Mouse (Mus musculus) heart, adult 2 months (tissue): ENCODE measurements around the gene Sfr1. TPM values are rescaled to one million over a fixed set of nuclear protein-coding genes. Genes with fewer than 3 reads are reported as not detected.

Experiments used
- DNase-seq, 2 experiments: peaks; one replicate each; pipeline ENCODE4 v3.0.0; 2021
- H3K27ac ChIP-seq: fragments of 200-600 bp; 2 replicates; pipeline ENCODE4 v1.8.1; 2022
- H3K27me3 ChIP-seq: fragments of 200-500 bp; 2 replicates; pipeline ENCODE4 v1.6.1; 2012; ENCODE audit warnings: mild to moderate bottlenecking, low read length, inconsistent platforms, mixed read lengths; ENCODE audit not compliant: control insufficient read depth, insufficient read depth
- H3K36me3 ChIP-seq: fragments of 200-500 bp; 2 replicates; pipeline ENCODE4 v1.6.1; 2012; ENCODE audit warnings: low read length, inconsistent platforms; ENCODE audit not compliant: control insufficient read depth, insufficient read depth
- H3K4me1 ChIP-seq: fragments of 200-500 bp; 2 replicates; pipeline ENCODE4 v1.6.1; 2011; ENCODE audit warnings: low read length; ENCODE audit not compliant: control insufficient read depth, insufficient read depth
- H3K4me3 ChIP-seq: fragments of 200-600 bp; 2 replicates; pipeline ENCODE4 v1.8.1; 2022
- H3K79me2 ChIP-seq: fragments of 200-500 bp; replicated peaks from 2 replicates; pipeline ENCODE4 v1.6.1; 2012; ENCODE audit warnings: mild to moderate bottlenecking, inconsistent platforms, low read length, moderate library complexity, mixed read lengths; ENCODE audit not compliant: control insufficient read depth, insufficient read depth
- H3K9ac ChIP-seq: fragments of 200-500 bp; 2 replicates; pipeline ENCODE4 v1.6.1; 2012; ENCODE audit warnings: low read depth, mild to moderate bottlenecking, control low read depth, inconsistent platforms, low read length, mixed read lengths
- CTCF ChIP-seq: fragments of 200-600 bp; IDR thresholded peaks from 2 replicates; pipeline ENCODE4 v1.8.1; 2022; ENCODE audit warnings: antibody characterized with exemption, mild to moderate bottlenecking, moderate library complexity
- EP300 ChIP-seq: fragments of 200-500 bp; IDR thresholded peaks from 2 replicates; pipeline ENCODE4 v1.6.1; 2011; ENCODE audit warnings: low read depth, low read length, control low read depth; ENCODE audit not compliant: insufficient read depth
- POLR2A ChIP-seq: fragments of 200-500 bp; IDR thresholded peaks from 2 replicates; pipeline ENCODE4 v1.6.1; 2011; ENCODE audit warnings: mild to moderate bottlenecking, low read depth, low read length, control low read depth; ENCODE audit not compliant: insufficient read depth
- WGBS: fragments of 180-500 bp; shearing (Covaris S2); methylation state at CpG from one replicate; pipeline ENCODE4 v1.1.7; 2018; 5-methylcytosine and 5-hydroxymethylcytosine counted together
- intact Hi-C: fragments of 180-260 bp; cut with DNase I; formaldehyde crosslinking; loops from one replicate; pipeline ENCODE4 v1.15.1; 2025
- long read RNA-seq: library from polyadenylated mRNA; stranded (forward); transcript quantifications from one replicate; pipeline ENCODE4 v2.0.0, GENCODE M21; 2021
- polyA plus RNA-seq: library from polyadenylated mRNA; depleted of rRNA; stranded (reverse); fragments of >200 nt; gene quantifications from 2 replicates; pipeline ENCODE4 v1.2.3, GENCODE M21; 2012; rRNA removed
- total RNA-seq, 2 experiments: library from RNA; stranded (reverse); gene quantifications; 2 replicates each; pipeline ENCODE4 v1.2.3; 2021

Gene Sfr1
- total RNA-seq, result 10 to 100 TPM; 62.8 to 67.7 TPM
- 56.1 and 83.0 TPM in 2 replicates for polyA plus RNA-seq
- long read RNA-seq, transcript Sfr1-201 (4 exons, 1,657 nt), result major isoform, 43 of 86 reads
- long read RNA-seq, partial matches to known transcripts, result 0 of 86 reads
- long read RNA-seq, other reads (novel, unspliced or antisense), result 43 of 86 reads

DNA sequence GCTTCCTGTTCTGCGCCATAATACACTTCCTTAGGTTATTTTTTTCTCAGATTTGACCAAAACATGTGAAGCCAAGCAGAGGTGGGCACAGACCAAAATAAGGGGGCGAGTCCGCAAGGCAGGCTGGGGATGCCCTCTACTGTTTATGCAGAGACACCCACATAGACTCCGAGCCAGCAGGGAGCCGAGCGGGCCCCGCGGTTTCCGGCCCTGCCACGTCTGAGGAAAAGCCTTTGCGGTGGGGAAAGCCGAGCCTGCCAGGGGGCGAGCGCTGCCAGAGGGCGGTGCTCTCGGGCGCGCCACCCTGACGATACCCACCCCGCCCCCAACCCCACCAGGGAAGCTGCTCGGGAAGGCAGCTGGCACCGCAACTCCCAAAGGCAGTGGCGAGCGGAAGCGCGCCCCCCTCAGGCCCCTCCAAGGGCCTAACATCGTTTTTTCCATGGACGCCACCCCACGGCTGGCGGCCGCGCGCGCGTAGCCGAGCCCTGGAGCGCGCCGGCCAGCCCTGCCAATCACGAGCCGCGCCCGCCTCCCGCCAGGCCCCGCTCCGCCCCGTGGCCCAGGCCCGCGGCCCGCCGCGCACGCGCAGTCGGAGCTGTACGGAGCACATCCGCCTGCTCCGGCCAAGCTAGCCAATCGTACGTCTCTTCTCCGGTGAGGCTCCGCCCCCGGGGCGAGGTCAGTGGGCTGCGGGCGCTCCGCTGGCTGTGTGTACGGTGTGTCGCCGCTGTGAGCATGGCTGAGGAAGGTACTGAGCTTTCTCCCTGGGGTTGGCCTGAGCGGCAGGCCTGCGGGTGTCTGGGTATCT lies at the start of gene Sfr1:
Sfr1 (plus strand) TSS at position 612 of the 811 bp plus-strand sequence.
- TF ChIP-seq CTCF (peak; percentile 67), EP300 (0 out of 2 replicates have a peak, but pooled peaks have one; percentile 49), POLR2A (peak; percentile 94)
- intact Hi-C loops, result loop anchor here (1.0 to 10.0 kb wide), 4 partner anchors 152 to 376 kb away; partner anchors contain the start of gene Slk
- H3K27me3 ChIP-seq, result no peaks in the 10 kb centered on the region
- peak within 1 kb of the TSS; percentile 88 for H3K27ac ChIP-seq
- no peaks in the 10 kb centered on the region; the same call in 1 of the 2 replicates for H3K4me1 ChIP-seq
- H3K79me2 ChIP-seq, result 0 out of 2 replicates have a peak, but pooled peaks cover 3% of the 10 kb centered on the region
- peaks cover 28% of the 10 kb centered on the region for H3K36me3 ChIP-seq
- peak within 1 kb of the TSS; percentile 83 for H3K9ac ChIP-seq
- H3K4me3 ChIP-seq, result peak within 1 kb of the TSS; percentile 88
- DNase-seq, result peak; percentile 99 to 100
- WGBS, result under 1% methylated on average over 69 of the region's 72 CpGs

GRCm38 (mm10) chr19:47689592-47689991 lies 41.9 kb upstream of the Sfr1 start:
- intact Hi-C loops, result no loop called here
- no peak overlapping the region for H3K9ac ChIP-seq
- TF ChIP-seq POLR2A (no peak), EP300 (no peak), CTCF (no peak)
- H3K79me2 ChIP-seq, result no peaks in the 10 kb centered on the region
- H3K4me1 ChIP-seq, result no peaks in the 10 kb centered on the region
- H3K27ac ChIP-seq, result no peak overlapping the region
- H3K4me3 ChIP-seq, result no peak overlapping the region
- DNase-seq, result no peak
- 60% methylated on average over 7 of the region's 7 CpGs for WGBS
- no peaks in the 10 kb centered on the region for H3K27me3 ChIP-seq
- no peaks in the 10 kb centered on the region for H3K36me3 ChIP-seq

GRCm38 (mm10) chr19:47691994-47692393 lies 39.5 kb upstream of the Sfr1 start, which contains the start of gene Col17a1:
Gene Col17a1, minus strand, starts transcription at chr19:47692094.
- no peaks in the 10 kb centered on the region for H3K4me1 ChIP-seq
- DNase-seq, result no peak
- H3K9ac ChIP-seq, result no peak within 1 kb of the TSS
- no peaks in the 10 kb centered on the region for H3K27me3 ChIP-seq
- no peak within 1 kb of the TSS for H3K4me3 ChIP-seq
- H3K36me3 ChIP-seq, result no peaks in the 10 kb centered on the region
- H3K27ac ChIP-seq, result no peak within 1 kb of the TSS
- no peaks in the 10 kb centered on the region for H3K79me2 ChIP-seq
- no peak for TF ChIP-seq CTCF
- no peak for TF ChIP-seq EP300
- TF ChIP-seq POLR2A, result no peak
- WGBS, result 75% methylated on average over 6 of the region's 6 CpGs
- intact Hi-C loops, result no loop called here

- no peak overlapping the region for H3K9ac ChIP-seq
- DNase-seq, result no peak
- H3K36me3 ChIP-seq, result no peaks in the 10 kb centered on the region
- no peaks in the 10 kb centered on the region for H3K27me3 ChIP-seq
- H3K4me1 ChIP-seq, result no peaks in the 10 kb centered on the region
- no peak overlapping the region for H3K4me3 ChIP-seq
- intact Hi-C loops, result no loop called here
- TF ChIP-seq POLR2A, result no peak
- TF ChIP-seq CTCF, result no peak
- no peak for TF ChIP-seq EP300
- no peaks in the 10 kb centered on the region for H3K79me2 ChIP-seq
- no peak overlapping the region for H3K27ac ChIP-seq
- WGBS, result 60% methylated on average over 6 of the region's 6 CpGs
Observed at GRCm38 (mm10) chr19:47695725-47696124, 35.8 kb upstream of the Sfr1 start.

DNA sequence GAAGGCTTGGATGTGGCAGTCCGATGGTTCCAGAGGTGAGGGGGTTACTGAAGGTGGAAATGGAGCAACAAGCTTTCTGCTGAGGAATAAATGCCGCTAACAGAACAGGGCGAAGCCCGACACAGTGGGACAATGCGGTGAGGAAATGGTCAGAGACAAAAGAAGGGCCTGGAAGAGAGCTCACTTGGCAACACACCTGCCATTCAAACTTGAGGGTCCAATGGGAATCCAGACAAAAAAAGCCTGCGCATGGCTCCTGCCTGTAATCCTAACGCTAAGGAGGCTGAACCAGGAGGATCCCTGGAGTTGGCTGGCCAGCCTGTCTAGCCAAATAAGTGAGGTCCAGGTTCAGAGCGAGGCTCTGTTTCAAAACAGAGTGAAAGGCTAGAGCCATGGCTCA lies 35.1 kb upstream of the Sfr1 start:
- Histone ChIP-seq H3K9ac (no peak overlapping the region), H3K79me2 (no peaks in the 10 kb centered on the region), H3K4me1 (no peaks in the 10 kb centered on the region), H3K36me3 (no peaks in the 10 kb centered on the region), H3K4me3 (no peak overlapping the region), H3K27me3 (no peaks in the 10 kb centered on the region), H3K27ac (no peak overlapping the region)
- DNase-seq, result no peak
- intact Hi-C loops, result no loop called here
- TF ChIP-seq CTCF (no peak), POLR2A (no peak), EP300 (no peak)
- 94% methylated on average over 8 of the region's 8 CpGs for WGBS

GRCm38 (mm10) chr19:47697067-47697466 lies 34.4 kb upstream of the Sfr1 start:
- no peaks in the 10 kb centered on the region for H3K4me1 ChIP-seq
- H3K27ac ChIP-seq, result no peak overlapping the region
- intact Hi-C loops, result no loop called here
- DNase-seq, result no peak
- WGBS, result 72% methylated on average over 11 of the region's 11 CpGs
- no peak for TF ChIP-seq POLR2A
- no peak for TF ChIP-seq EP300
- TF ChIP-seq CTCF, result no peak
- H3K79me2 ChIP-seq, result no peaks in the 10 kb centered on the region
- H3K36me3 ChIP-seq, result no peaks in the 10 kb centered on the region
- H3K9ac ChIP-seq, result no peak overlapping the region
- no peaks in the 10 kb centered on the region for H3K27me3 ChIP-seq
- H3K4me3 ChIP-seq, result no peak overlapping the region
